Mouse (Mus musculus): Measurements from ENCODE around the gene Nt5c. TPM values are rescaled to one million over a fixed set of nuclear protein-coding genes. Genes with fewer than 3 reads are reported as not detected.

Gene Nt5c
- polyA plus RNA-seq, 1 experiment: 67.9 TPM

GRCm38 (mm10) chr11:115447321-115447885, 44.3 kb downstream of the Nt5c start:
- no peak for DNase-seq (ENCODE audit: low read depth)
- TF ChIP-seq POLR2A (IDR thresholded peaks at IDR 0.05; ENCODE audit: borderline replicate concordance, extremely low read depth, insufficient read depth, insufficient read length, poor library complexity, severe bottlenecking) (no peak), CTCF (IDR thresholded peaks at IDR 0.05; ENCODE audit: borderline replicate concordance, extremely low read depth, insufficient read depth, insufficient read length) (no peak)

- TF ChIP-seq POLR2A (IDR thresholded peaks at IDR 0.05; ENCODE audit: borderline replicate concordance, extremely low read depth, insufficient read depth, insufficient read length, poor library complexity, severe bottlenecking) (no peak), CTCF (IDR thresholded peaks at IDR 0.05; ENCODE audit: borderline replicate concordance, extremely low read depth, insufficient read depth, insufficient read length) (no peak)
- no peak for DNase-seq (ENCODE audit: low read depth)
Measured at GRCm38 (mm10) chr11:115446906-115447305, 44.8 kb downstream of the Nt5c start.

- TF ChIP-seq CTCF (IDR thresholded peaks at IDR 0.05; ENCODE audit: borderline replicate concordance, extremely low read depth, insufficient read depth, insufficient read length) (no peak), POLR2A (IDR thresholded peaks at IDR 0.05; ENCODE audit: borderline replicate concordance, extremely low read depth, insufficient read depth, insufficient read length, poor library complexity, severe bottlenecking) (no peak)
- peak; percentile 13 for DNase-seq (ENCODE audit: low read depth)
Measured at GRCm38 (mm10) chr11:115441417-115441816, 50.2 kb downstream of the Nt5c start.

Other genes with a start within 250 kb of the Nt5c start
- 0.89 and 1.2 TPM in 2 replicates for gene Grin2c, start 224.6 kb downstream of the Nt5c start, polyA plus RNA-seq (2012; rRNA removed)
- gene Fdxr, start 214.8 kb downstream of the Nt5c start, polyA plus RNA-seq (2012; rRNA removed): 26.1 and 32.4 TPM in 2 replicates
- gene Fads6, start 194.2 kb downstream of the Nt5c start, polyA plus RNA-seq (2012; rRNA removed): 1.6 and 2.4 TPM in 2 replicates
- 0.13 and 0.15 TPM in 2 replicates for gene Otop2, start 184.7 kb downstream of the Nt5c start, polyA plus RNA-seq (2012; rRNA removed)
- gene Ush1g, start 169.8 kb downstream of the Nt5c start, polyA plus RNA-seq (2012; rRNA removed): 0.04 and 0.11 TPM in 2 replicates
- gene Otop3, start 157.1 kb downstream of the Nt5c start, polyA plus RNA-seq (2012; rRNA removed): 0.29 and 0.64 TPM in 2 replicates
- 61.7 and 64.8 TPM in 2 replicates for gene Hid1, start 124.1 kb downstream of the Nt5c start, polyA plus RNA-seq (2012; rRNA removed)
- 39.1 and 50.8 TPM in 2 replicates for gene Cdr2l, start 109.9 kb downstream of the Nt5c start, polyA plus RNA-seq (2012; rRNA removed)
- 115 and 126 TPM in 2 replicates for gene Mrpl58, start 88.1 kb downstream of the Nt5c start, polyA plus RNA-seq (2012; rRNA removed)
- 399 and 402 TPM in 2 replicates for gene Atp5h, start 71.9 kb downstream of the Nt5c start, polyA plus RNA-seq (2012; rRNA removed)
- gene Kctd2, start 71.7 kb downstream of the Nt5c start, polyA plus RNA-seq (2012; rRNA removed): 45.9 and 46.8 TPM in 2 replicates
- gene Trim80, start 51.3 kb downstream of the Nt5c start, polyA plus RNA-seq (2012; rRNA removed): 0.04 and 0.12 TPM in 2 replicates
- gene Slc16a5, start 29.4 kb downstream of the Nt5c start, polyA plus RNA-seq (2012; rRNA removed): not detected in 2 replicates
- 12.4 and 15.1 TPM in 2 replicates for gene Armc7, start 16.2 kb downstream of the Nt5c start, polyA plus RNA-seq (2012; rRNA removed)
- 1,229 and 1,645 TPM in 2 replicates for gene Jpt1, start 22.5 kb upstream of the Nt5c start, polyA plus RNA-seq (2012; rRNA removed)
- gene Sumo2, start 44.4 kb upstream of the Nt5c start, polyA plus RNA-seq (2012; rRNA removed): 702 and 773 TPM in 2 replicates
- 105 and 168 TPM in 2 replicates for gene Nup85, start 72.6 kb upstream of the Nt5c start, polyA plus RNA-seq (2012; rRNA removed)
- gene Mrps7, start 112.1 kb upstream of the Nt5c start, polyA plus RNA-seq (2012; rRNA removed): 35.5 and 36.7 TPM in 2 replicates
- gene Gga3, start 112.2 kb upstream of the Nt5c start, polyA plus RNA-seq (2012; rRNA removed): 43.3 and 57.1 TPM in 2 replicates
- gene Mif4gd, start 121.1 kb upstream of the Nt5c start, polyA plus RNA-seq (2012; rRNA removed): 18.0 and 19.2 TPM in 2 replicates
- gene Slc25a19, start 136.4 kb upstream of the Nt5c start, polyA plus RNA-seq (2012; rRNA removed): 55.1 and 71.1 TPM in 2 replicates
- 124 and 127 TPM in 2 replicates for gene Grb2, start 216.7 kb upstream of the Nt5c start, polyA plus RNA-seq (2012; rRNA removed)

Measured in brain, embryonic 14.5 days (tissue).